Mouse (Mus musculus): ENCODE measurements around the gene Tia1. TPM values are rescaled to one million over a fixed set of nuclear protein-coding genes. Genes with fewer than 3 reads are reported as not detected.

Tia1 gene
- polyA plus RNA-seq, 2 experiments: 173 to 230 TPM

- peaks cover 41% of the 10 kb centered on the region for H3K4me1 ChIP-seq (ENCODE audit: control insufficient read depth, insufficient read depth, low read length)
These were observed 76.3 kb downstream of the Tia1 start for GRCm38 (mm10) chr6:86480189-86480831.

GRCm38 (mm10) chr6:86481871-86482270, 77.9 kb downstream of the Tia1 start:
- TF ChIP-seq POLR2A (IDR thresholded peaks at IDR 0.05; ENCODE audit: borderline replicate concordance, extremely low read depth, insufficient read depth, insufficient read length): no peak
- Histone ChIP-seq H3K27ac (replicated peaks; ENCODE audit: low read depth, low read length) (0 out of 2 replicates have a peak overlapping the region, but pooled peaks have one; percentile 94), H3K4me2 (replicated peaks; ENCODE audit: low read depth, low read length, severe bottlenecking) (no peak overlapping the region), H3K4me3 (replicated peaks; ENCODE audit: low read length) (no peak overlapping the region), H3K4me1 (ENCODE audit: control insufficient read depth, insufficient read depth, low read length) (peaks cover 41% of the 10 kb centered on the region), H3K36me3 (ENCODE audit: control insufficient read depth, insufficient read depth, low read length) (no peaks in the 10 kb centered on the region), H3K9ac (ENCODE audit: low read depth, low read length, severe bottlenecking) (no peak overlapping the region), H3K27me3 (ENCODE audit: control insufficient read depth, insufficient read depth, low read length) (no peaks in the 10 kb centered on the region), H3K9me3 (ENCODE audit: control insufficient read depth, low read length) (no peaks in the 10 kb centered on the region)
- ATAC-seq (ENCODE audit: low FRiP score, low read depth) (no peak), DNase-seq (ENCODE audit: low spot score) (no peak)
- 89% methylated on average over 5 of the region's 5 CpGs for WGBS

More at GRCm38 (mm10) chr6:86480189-86480831, 76.3 kb downstream of the Tia1 start:
- no peak for TF ChIP-seq POLR2A (IDR thresholded peaks at IDR 0.05; ENCODE audit: borderline replicate concordance, extremely low read depth, insufficient read depth, insufficient read length)
- peak overlapping the region; percentile 94 for H3K27ac ChIP-seq (replicated peaks; ENCODE audit: low read depth, low read length)
- WGBS: 18% methylated on average over 9 of the region's 9 CpGs
- peak overlapping the region; percentile 19 for H3K4me3 ChIP-seq (replicated peaks; ENCODE audit: low read length)
- peak overlapping the region; percentile 44 for H3K4me2 ChIP-seq (replicated peaks; ENCODE audit: low read depth, low read length, severe bottlenecking)
- no peaks in the 10 kb centered on the region for H3K9me3 ChIP-seq (ENCODE audit: control insufficient read depth, low read length)
- no peaks in the 10 kb centered on the region for H3K36me3 ChIP-seq (ENCODE audit: control insufficient read depth, insufficient read depth, low read length)
- H3K27me3 ChIP-seq (ENCODE audit: control insufficient read depth, insufficient read depth, low read length): no peaks in the 10 kb centered on the region
- peak overlapping the region; percentile 28 for H3K9ac ChIP-seq (ENCODE audit: low read depth, low read length, severe bottlenecking)
- DNase-seq (ENCODE audit: low spot score) (peak; percentile 81), ATAC-seq (ENCODE audit: low FRiP score, low read depth) (peak; percentile 89)

Other genes starting within 250 kb of the Tia1 start
- 2.7 and 3.8 TPM in 2 replicates for gene Tgfa, start 209.0 kb upstream of the Tia1 start, polyA plus RNA-seq (2012; rRNA removed)
- 3.1 and 3.3 TPM in 2 replicates for gene Tgfa, start 209.0 kb upstream of the Tia1 start, polyA plus RNA-seq (2014; fragmentation: Nextera tagmentation; extraction: Ambion mirVana)
- gene Fam136a, start 38.6 kb upstream of the Tia1 start, polyA plus RNA-seq (2012; rRNA removed): 43.9 and 51.0 TPM in 2 replicates
- 109 and 113 TPM in 2 replicates for gene Fam136a, start 38.6 kb upstream of the Tia1 start, polyA plus RNA-seq (2014; fragmentation: Nextera tagmentation; extraction: Ambion mirVana)
- gene Snrpg, start 32.9 kb upstream of the Tia1 start, polyA plus RNA-seq (2012; rRNA removed): 155 and 632 TPM in 2 replicates
- 646 and 684 TPM in 2 replicates for gene Snrpg, start 32.9 kb upstream of the Tia1 start, polyA plus RNA-seq (2014; fragmentation: Nextera tagmentation; extraction: Ambion mirVana)
- gene Pcyox1, start 7.1 kb upstream of the Tia1 start, polyA plus RNA-seq (2012; rRNA removed): 67.3 and 67.5 TPM in 2 replicates
- gene Pcyox1, start 7.1 kb upstream of the Tia1 start, polyA plus RNA-seq (2014; fragmentation: Nextera tagmentation; extraction: Ambion mirVana): 93.3 and 98.2 TPM in 2 replicates
- 1.5 and 2.4 TPM in 2 replicates for gene Gm44790, start 22.4 kb downstream of the Tia1 start, polyA plus RNA-seq (2012; rRNA removed)
- 0.77 and 1.2 TPM in 2 replicates for gene Gm44790, start 22.4 kb downstream of the Tia1 start, polyA plus RNA-seq (2014; fragmentation: Nextera tagmentation; extraction: Ambion mirVana)
- gene C87436, start 34.2 kb downstream of the Tia1 start, polyA plus RNA-seq (2012; rRNA removed): 16.0 and 19.1 TPM in 2 replicates
- 20.6 and 22.2 TPM in 2 replicates for gene C87436, start 34.2 kb downstream of the Tia1 start, polyA plus RNA-seq (2014; fragmentation: Nextera tagmentation; extraction: Ambion mirVana)
- 333 and 395 TPM in 2 replicates for gene Pcbp1, start 122.1 kb downstream of the Tia1 start, polyA plus RNA-seq (2012; rRNA removed)
- gene Pcbp1, start 122.1 kb downstream of the Tia1 start, polyA plus RNA-seq (2014; fragmentation: Nextera tagmentation; extraction: Ambion mirVana): 445 and 455 TPM in 2 replicates
- gene Asprv1, start 223.9 kb downstream of the Tia1 start, polyA plus RNA-seq (2012; rRNA removed): 19.9 and 34.8 TPM in 2 replicates
- gene Asprv1, start 223.9 kb downstream of the Tia1 start, polyA plus RNA-seq (2014; fragmentation: Nextera tagmentation; extraction: Ambion mirVana): 66.2 and 100.0 TPM in 2 replicates

Measured in limb, embryonic 14.5 days (tissue).